Mouse (Mus musculus) adrenal gland, postnatal 36 days (tissue): ENCODE results near the gene Plek. TPM values are rescaled to one million over a fixed set of nuclear protein-coding genes. Genes with fewer than 3 reads are reported as not detected.

Experiments
- DNase-seq, 2 experiments: peaks; one replicate each; pipeline ENCODE4 v3.0.0; 2021; ENCODE audit warnings: mixed read lengths in 1 of 2
- total RNA-seq, 2 experiments: library from RNA; stranded (reverse); gene quantifications; 2 replicates each; pipeline ENCODE4 v1.2.3; 2021

Plek gene
- total RNA-seq, 2 experiments from 2014 or later = 4.0 to 4.8 TPM

GRCm38 (mm10) chr11:17000353-17001334 is 51.5 kb downstream of the Plek start:
- peak; percentile 35 to 39 for DNase-seq

GRCm38 (mm10) chr11:16999933-17000332 is 52.2 kb downstream of the Plek start:
- no peak for DNase-seq

- DNase-seq = no peak
Measured at GRCm38 (mm10) chr11:16999387-16999786, 52.8 kb downstream of the Plek start.

GRCm38 (mm10) chr11:16997465-16997864 is 54.7 kb downstream of the Plek start:
- no peak for DNase-seq

- no peak for DNase-seq
Measured at GRCm38 (mm10) chr11:16996818-16997217, 55.4 kb downstream of the Plek start.

- no peak for DNase-seq
Measured at GRCm38 (mm10) chr11:16992880-16993279, 59.3 kb downstream of the Plek start.

DNA sequence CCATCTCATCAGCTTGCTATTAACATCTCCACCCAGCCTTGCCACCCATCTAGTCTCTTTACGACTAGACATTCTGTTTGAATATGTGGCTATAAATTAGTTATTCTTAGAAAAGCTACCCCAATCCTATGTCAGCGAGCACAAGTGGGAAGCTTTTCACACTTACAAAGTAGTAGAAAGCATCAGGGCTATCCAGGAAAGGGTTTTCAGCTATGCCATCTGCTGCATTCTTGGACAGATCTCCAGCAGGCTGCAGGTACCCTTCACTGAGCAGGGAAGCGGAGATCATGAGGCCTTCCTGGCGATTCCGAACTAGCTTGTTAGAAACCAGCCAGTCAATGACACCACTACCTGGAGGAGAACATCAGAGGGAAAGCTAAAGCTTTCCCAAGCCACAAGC is 62.3 kb downstream of the Plek start:
- DNase-seq = no peak

DNA sequence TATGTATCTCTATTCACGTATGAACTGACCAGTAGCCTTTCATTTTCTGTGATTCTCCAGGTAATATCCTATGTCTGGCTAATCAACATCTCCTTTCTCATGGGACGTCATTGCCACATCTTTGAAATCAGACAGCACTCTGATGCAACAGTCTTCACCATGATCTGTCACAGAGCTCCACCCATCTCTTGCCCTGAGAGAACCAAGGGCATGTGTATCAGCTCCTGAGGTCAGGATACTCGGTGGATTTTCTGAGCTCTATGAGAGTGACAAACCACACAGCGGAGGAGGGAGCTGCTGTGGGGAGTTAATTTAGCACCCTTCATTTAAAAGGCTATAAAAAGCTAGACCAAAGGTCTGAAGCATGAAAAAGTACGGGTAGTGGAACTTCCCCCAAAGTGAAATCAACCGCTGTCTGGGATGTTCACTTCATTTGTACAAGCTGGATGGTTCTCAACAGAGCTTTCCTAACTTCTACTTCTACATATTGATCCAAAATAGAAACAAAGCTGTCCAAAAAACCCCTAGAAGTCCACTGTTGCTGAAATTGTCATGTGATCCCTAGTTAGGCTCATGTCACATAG is 64.3 kb downstream of the Plek start:
- DNase-seq = peak in 1 of 2 experiments; percentile 12

GRCm38 (mm10) chr11:16986550-16987187 is 65.5 kb downstream of the Plek start:
- no peak for DNase-seq

DNA sequence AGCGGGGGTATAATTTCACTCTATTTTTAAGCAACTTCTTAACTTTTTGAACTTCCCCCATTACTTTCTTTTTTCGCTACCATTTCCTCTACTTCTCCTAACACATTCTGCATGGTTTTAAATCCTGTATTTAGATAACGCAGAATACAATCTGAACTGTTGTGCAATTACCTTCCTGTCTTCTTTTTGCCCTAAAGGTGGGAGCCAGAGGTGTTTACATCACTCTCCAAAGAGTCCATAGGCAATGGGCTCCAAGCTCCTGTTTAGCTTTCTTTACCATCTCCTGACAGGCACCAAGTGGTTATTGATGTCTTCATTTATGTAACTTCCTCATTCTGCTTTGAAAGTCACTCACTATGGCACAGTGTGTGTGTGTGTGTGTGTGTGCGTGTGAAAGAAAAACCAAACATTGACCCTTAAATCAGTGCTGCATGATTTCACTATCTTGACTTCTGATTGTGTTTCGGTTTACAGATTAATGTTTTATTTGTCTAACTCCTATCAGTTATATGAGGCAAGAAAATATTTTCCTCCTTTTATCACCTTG is 73.9 kb downstream of the Plek start:
- DNase-seq = no peak

DNA sequence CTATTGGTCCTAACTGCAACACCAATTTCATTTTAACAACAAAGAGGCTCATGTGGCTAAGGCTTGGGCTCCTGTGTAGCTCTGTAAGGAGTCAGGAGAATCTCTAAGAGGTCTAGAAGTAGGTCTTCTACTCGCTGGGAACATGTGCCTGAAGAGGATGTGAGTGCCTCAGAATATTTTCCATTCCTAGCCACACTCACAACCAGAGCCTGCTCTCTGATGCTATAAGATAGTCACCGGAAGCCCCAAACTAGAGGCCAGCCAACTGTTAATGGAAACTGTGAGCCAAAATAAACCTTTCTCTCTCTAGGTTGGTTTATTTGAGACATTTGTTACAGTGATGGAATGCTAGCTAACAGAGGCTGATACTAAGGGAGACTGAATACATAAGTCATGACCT is 74.6 kb downstream of the Plek start:
- DNase-seq = no peak

GRCm38 (mm10) chr11:16976937-16977336 is 75.2 kb downstream of the Plek start:
- peak in 1 of 2 experiments; percentile 7 for DNase-seq

GRCm38 (mm10) chr11:16973086-16973485 is 79.1 kb downstream of the Plek start:
- DNase-seq = no peak

DNA sequence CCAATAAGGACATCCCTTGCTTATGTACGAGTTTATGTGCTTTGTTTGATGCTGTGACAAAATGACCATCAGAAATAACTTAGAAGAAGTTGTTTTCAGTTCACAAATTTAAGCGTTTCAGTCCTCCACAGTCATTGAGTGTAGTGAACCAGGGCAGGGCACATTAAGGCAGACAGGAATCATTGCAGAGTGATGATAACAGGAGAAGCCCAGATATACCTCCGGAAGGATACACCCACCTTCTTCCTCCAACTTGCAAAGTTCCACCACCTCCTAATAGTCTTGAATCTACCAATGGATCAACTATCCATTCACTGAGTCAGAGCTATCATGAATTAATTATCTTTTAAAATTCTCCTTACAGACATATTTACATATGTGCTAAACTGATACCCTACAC is 80.2 kb downstream of the Plek start:
- DNase-seq = no peak

GRCm38 (mm10) chr11:16969650-16970049 is 82.5 kb downstream of the Plek start:
- DNase-seq = no peak

DNA sequence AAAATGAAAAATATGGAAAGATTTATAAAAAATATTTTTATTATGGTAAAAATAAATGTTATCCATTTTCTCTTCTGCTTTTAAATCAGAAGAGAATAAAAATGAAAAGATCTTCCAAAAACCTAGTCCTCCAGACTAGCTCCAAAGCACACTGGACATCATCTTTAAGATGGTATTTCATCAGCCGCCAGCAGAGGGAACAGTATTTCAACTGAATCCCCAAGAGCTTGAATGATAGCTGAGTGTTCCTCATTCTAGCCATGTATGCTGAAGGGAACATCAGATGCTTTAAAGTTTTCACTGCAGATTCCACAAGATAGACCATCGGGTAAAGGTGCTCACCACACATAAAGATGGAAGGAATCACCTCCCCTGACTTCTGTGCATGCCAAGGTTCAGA is 84.4 kb downstream of the Plek start:
- peak; percentile 6 to 32 for DNase-seq

DNA sequence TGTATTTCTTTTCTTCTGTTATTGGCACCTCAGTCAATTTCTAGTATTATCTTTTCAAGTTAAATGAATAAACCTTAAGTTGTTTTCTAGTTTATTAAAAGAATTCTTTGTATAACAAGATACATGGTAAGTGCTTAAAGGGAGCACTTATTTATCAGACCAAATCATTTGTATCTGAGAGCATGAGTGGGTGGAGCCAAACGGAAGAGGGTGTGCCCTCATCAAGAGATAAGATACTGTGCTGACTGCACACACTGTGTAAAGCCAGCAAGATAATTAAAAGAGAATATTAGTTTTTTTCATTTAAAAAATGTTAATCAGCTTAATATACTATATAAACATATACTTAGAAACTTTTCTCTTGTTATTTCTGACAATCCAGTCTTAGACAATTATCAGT is 93.7 kb downstream of the Plek start:
- no peak for DNase-seq

DNA sequence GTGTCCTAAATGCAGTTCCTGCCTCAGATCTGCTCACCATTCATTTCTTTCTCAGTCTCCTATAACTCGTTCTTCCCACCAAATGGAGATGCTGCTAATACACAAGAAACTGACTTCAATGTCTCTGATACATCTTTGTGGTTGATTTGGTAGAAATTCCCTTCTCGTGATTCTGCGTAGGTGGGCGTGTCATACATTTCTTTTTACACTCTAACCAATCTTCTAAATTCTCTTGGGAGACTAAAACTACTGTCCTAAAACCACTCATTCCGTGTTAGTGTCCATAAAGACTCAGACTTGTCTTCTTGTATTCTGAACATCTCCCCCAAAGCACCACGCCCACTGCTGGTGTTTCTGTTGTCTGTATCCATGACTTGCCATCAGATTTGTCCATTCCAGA is 95.2 kb downstream of the Plek start:
- DNase-seq = no peak

DNA sequence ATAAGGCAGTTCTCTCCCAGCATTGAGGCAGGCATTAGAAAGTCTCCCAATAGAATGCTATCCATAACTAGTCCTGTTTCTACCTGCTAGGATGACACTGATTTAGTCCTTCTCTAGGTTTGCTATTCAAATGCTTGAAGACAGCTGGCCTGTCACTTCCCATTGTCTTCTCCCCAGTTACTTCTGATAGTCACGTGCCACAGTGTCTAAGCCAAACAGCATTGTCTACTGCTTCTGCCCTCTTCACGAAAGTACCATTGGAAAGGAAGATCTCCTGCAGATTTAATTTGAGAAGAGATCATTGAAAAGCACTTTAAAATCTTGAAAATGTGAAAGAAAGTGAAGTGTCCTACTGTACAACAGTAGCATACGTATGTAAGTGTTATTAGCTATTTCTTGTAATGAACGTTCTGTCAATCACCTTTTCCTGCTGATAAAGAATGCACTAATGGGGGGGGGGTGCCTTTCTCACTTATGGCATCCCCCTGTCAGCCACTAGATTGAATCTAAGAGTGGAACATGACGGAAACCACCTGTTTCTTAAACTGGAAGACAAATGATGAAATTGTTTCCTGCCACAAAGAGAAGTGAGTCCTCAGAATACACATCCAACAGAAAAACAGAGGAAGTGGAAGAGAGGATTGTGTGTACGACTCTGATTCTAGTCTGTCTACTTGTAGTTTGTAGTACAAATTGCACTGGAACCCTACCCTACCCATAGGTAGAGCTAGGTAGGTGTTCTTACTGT is 95.9 kb downstream of the Plek start:
- DNase-seq = no peak

DNA sequence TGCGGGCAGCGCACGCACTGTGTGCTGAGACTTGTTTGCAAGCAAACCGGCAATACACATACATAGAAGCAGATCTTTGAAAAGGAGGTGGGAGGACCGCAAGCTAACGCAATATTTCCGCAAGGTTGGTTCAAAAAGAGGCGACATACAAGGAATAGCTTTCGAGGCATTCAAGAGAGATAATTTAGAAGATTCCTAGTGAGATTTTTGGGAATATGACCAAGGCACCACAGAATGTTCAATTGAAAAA is 100.5 kb downstream of the Plek start:
- DNase-seq = no peak

DNA sequence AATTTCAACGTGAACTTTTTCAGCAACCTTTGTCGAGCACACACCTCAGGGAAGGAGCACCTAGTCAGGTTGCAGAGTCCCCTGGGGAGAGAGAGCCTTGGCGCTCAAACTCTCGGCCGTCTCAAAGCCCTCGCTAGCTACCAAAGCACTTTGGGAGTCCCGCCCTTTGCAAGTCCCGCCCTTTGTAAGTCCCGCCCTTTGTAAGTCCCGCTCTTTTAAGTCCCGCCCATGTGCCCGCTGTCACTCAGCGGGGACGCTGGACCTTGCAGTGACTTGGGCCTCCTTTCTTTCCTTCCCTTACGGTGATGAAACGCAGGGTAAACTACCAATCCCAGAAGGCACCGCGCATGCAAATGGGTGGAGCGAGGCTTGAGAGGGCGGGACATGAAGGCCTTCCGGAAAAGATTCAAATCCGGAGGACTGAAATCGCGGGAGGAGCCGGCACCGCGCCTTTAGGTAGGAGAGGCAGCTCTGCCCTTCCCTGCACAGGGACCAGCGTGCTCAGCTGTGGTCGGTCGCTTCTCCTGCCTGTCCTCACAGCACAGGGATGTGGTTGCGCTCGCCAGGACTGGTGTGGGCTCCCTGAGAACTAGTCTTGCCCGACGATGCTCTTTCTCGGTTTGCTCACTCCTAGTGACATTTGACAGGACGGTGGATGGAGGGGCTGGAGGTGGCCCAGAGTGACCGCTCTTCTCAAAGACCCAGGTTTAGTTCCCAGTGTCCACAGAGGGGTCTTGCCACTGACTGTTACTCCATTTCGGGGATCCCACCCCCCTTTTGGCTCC is 101.0 kb downstream of the Plek start, which contains the start of gene Fbxo48:
Gene Fbxo48, plus strand, starts transcription at position 400 of the 785 bp plus-strand sequence.
- peak; percentile 94 for DNase-seq
